Mouse (Mus musculus): ENCODE results near the gene Kalrn.

DNA sequence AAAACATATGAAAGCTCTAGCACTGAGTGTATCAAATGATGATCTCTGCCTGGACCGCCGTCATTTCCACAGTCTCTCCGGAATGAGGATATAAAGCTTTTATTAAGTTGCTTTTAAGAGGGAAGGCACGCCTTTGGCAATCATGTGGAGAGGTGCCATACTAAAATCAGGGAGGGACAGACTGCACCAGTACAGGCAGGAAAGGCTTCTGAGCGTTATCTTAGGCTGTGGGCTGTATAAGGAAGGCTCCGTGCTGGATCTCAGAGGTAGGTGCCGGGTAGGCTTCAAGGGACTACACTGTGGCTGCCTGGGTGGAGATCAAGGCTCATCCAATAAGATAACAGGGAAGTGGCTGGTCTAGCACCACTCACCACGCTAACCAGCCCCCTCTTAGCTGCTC lies 528.8 kb downstream of the Kalrn start:
- TF ChIP-seq CTCF (IDR thresholded peaks at IDR 0.05; ENCODE audit: low read depth) (no peak), EP300 (IDR thresholded peaks at IDR 0.05; ENCODE audit: low read depth) (no peak)

All from heart, postnatal 0 days (tissue).